Mouse (Mus musculus): Measurements from ENCODE around the gene Nrtn. TPM values are rescaled to one million over a fixed set of nuclear protein-coding genes. Genes with fewer than 3 reads are reported as not detected.
A peak's percentile ranks its signal among the peaks of the same experiment; 100 is the strongest.

Nrtn gene
- polyA plus RNA-seq, 1 experiment from 2014 or later = 2.9 TPM

DNA sequence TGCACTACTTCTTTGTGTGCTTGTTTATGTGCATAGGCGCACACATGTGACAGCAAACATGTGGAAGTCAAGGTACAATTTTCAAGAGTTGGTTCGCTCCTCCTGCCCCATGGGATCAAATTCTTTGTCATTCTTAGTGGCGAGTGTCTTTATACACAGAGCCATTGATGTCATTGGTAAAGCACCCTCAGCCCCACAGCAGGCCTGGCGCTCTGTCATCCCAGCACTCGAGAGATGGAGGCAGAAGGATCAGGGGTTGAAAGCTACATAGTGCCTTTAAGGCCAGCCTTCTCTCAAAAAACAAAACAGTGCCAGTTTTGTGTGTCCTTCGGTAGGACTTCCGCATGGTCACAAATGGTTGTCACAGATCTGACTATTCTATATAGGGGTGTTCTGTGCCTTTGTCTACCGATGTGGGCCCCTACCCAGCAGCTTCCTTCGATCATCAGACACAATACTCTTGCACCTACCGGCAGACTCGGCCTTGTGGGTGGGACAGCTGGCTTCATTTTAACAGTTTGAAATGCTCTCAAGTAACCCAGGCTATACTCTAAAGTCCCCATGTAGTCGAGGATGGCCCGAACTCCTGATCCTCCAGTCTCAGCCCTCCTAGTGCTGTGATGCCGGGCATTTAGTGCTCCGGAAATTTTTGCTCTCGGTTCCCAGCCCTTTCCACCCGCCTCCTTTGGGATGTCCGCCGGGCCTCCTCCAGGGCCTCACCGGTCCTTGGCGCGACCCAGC, 41.2 kb downstream of the Nrtn start:
- peak overlapping the region; percentile 60 for H3K27ac ChIP-seq (ENCODE audit: low read depth, low read length)
- no peaks in the 10 kb centered on the region for H3K9me3 ChIP-seq (ENCODE audit: control insufficient read depth, low read length)
- peaks cover 17% of the 10 kb centered on the region for H3K4me1 ChIP-seq (ENCODE audit: control insufficient read depth, insufficient read depth, low read length)
- H3K27me3 ChIP-seq (ENCODE audit: control insufficient read depth, insufficient read depth, low read length) = no peaks in the 10 kb centered on the region
- 23% methylated on average over 20 of the region's 22 CpGs for WGBS
- peak overlapping the region; percentile 50 for H3K4me3 ChIP-seq (ENCODE audit: low read depth, low read length)
- peaks cover 20% of the 10 kb centered on the region for H3K36me3 ChIP-seq (ENCODE audit: control insufficient read depth, insufficient read depth, low read length)
- H3K4me2 ChIP-seq (ENCODE audit: low read depth, low read length) = peak overlapping the region; percentile 79
- ATAC-seq (ENCODE audit: low read depth) = 0 out of 2 replicates have a peak, but pooled peaks have one; percentile 0
- H3K9ac ChIP-seq (replicated peaks; ENCODE audit: low read depth, low read length) = peak overlapping the region; percentile 50

DNA sequence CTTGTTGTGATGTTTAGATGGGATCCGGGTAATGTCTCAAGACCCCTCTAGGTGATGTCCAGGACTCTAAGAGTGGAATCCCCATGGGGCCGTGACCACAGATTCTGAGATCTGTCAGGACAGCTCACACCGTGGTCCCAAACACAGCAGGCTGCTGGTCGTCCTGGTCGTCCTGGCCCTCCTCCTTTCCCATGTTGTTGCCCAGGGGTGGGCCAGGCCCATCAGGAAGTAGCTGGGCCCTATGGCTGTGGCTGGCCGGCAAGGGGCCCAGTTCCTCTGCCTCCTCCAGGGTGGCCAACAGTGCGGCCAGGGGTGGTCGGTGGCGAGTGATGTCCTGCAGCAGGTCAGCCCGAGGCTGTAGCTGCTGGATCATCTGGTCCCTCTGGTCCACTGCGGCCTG, 42.0 kb downstream of the Nrtn start:
- peak overlapping the region; percentile 50; the same call in 1 of the 2 replicates for H3K4me3 ChIP-seq (ENCODE audit: low read depth, low read length)
- 67% methylated on average over 11 of the region's 11 CpGs for WGBS
- H3K27me3 ChIP-seq (ENCODE audit: control insufficient read depth, insufficient read depth, low read length) = no peaks in the 10 kb centered on the region
- H3K9ac ChIP-seq (replicated peaks; ENCODE audit: low read depth, low read length) = no peak overlapping the region
- peaks cover 25% of the 10 kb centered on the region for H3K36me3 ChIP-seq (ENCODE audit: control insufficient read depth, insufficient read depth, low read length)
- H3K4me2 ChIP-seq (ENCODE audit: low read depth, low read length) = peak overlapping the region; percentile 79
- H3K4me1 ChIP-seq (ENCODE audit: control insufficient read depth, insufficient read depth, low read length) = peaks cover 17% of the 10 kb centered on the region
- ATAC-seq (ENCODE audit: low read depth) = no peak
- no peaks in the 10 kb centered on the region for H3K9me3 ChIP-seq (ENCODE audit: control insufficient read depth, low read length)
- H3K27ac ChIP-seq (ENCODE audit: low read depth, low read length) = no peak overlapping the region

DNA sequence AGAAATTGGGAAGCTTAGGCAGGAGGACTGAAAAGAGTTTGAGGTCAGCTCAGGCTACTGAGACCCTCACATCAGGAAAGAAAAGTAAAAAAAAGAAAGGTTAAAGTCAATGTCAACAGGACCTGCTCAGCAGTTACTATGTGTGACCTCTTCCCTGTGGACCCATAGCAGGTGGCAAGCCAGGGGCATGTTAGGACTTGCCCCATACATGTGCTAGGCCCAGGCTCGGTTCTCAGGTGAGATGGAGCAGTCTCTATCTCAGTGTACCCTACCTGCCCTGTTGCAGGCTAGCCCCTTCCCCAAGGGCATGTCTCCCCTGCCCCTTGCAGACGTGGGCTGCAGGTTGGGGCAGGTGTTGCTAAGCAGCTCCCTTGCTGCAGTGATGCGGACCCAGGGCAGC, 47.6 kb downstream of the Nrtn start:
- Histone ChIP-seq H3K4me2 (ENCODE audit: low read depth, low read length) (no peak overlapping the region), H3K36me3 (ENCODE audit: control insufficient read depth, insufficient read depth, low read length) (peaks cover 71% of the 10 kb centered on the region), H3K4me1 (ENCODE audit: control insufficient read depth, insufficient read depth, low read length) (no peaks in the 10 kb centered on the region), H3K27ac (ENCODE audit: low read depth, low read length) (no peak overlapping the region), H3K9ac (replicated peaks; ENCODE audit: low read depth, low read length) (no peak overlapping the region), H3K27me3 (ENCODE audit: control insufficient read depth, insufficient read depth, low read length) (no peaks in the 10 kb centered on the region), H3K9me3 (ENCODE audit: control insufficient read depth, low read length) (no peaks in the 10 kb centered on the region), H3K4me3 (ENCODE audit: low read depth, low read length) (no peak overlapping the region)
- no peak for ATAC-seq (ENCODE audit: low read depth)
- WGBS = 89% methylated on average over 3 of the region's 3 CpGs

DNA sequence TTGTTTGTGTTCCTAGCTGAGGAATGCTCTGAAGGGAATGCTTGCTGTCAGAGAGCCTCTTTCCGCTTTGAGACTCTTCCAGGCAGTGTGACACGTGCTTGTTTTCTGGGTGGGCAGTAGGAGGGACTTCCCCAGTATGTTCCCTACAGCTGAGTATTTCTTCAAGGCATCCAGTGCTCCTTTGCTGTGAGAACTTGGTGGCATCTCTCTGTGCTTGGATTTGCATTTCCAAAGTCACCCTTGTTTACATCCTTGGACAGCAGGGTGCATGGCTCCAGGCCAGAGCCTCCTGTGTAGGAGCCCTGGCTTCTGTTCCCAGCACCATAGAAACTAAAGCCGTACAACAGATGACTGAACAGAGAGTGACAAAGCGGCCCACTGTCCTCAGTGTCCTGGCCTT, 48.6 kb downstream of the Nrtn start:
- Histone ChIP-seq H3K4me3 (ENCODE audit: low read depth, low read length) (no peak overlapping the region), H3K27ac (ENCODE audit: low read depth, low read length) (no peak overlapping the region), H3K36me3 (ENCODE audit: control insufficient read depth, insufficient read depth, low read length) (peaks cover 79% of the 10 kb centered on the region), H3K9ac (replicated peaks; ENCODE audit: low read depth, low read length) (no peak overlapping the region), H3K27me3 (ENCODE audit: control insufficient read depth, insufficient read depth, low read length) (no peaks in the 10 kb centered on the region), H3K4me2 (ENCODE audit: low read depth, low read length) (no peak overlapping the region), H3K9me3 (ENCODE audit: control insufficient read depth, low read length) (no peaks in the 10 kb centered on the region), H3K4me1 (ENCODE audit: control insufficient read depth, insufficient read depth, low read length) (no peaks in the 10 kb centered on the region)
- 85% methylated on average over 4 of the region's 4 CpGs for WGBS
- ATAC-seq (ENCODE audit: low read depth) = no peak

DNA sequence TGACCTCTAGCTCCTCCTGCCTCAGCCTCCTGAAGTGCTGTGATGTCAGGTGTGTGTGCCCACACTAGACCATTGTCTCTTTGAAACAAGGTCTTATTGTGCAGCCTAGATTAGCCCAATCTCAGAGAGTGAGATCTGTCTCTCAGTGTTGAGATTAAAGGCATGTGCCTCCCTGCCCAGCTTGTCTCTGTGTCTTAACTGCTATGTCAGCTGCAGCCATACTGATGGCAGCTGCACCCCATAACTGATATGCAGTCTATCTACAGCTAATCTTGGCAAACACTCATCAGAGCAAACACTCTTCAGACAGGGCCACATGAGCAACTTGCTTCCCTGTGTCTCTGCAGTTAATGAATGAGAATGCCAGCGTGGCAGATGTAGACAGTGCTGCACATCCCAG, 50.8 kb downstream of the Nrtn start:
- Histone ChIP-seq H3K27ac (ENCODE audit: low read depth, low read length) (no peak overlapping the region), H3K9me3 (ENCODE audit: control insufficient read depth, low read length) (no peaks in the 10 kb centered on the region), H3K9ac (replicated peaks; ENCODE audit: low read depth, low read length) (no peak overlapping the region), H3K4me2 (ENCODE audit: low read depth, low read length) (no peak overlapping the region), H3K36me3 (ENCODE audit: control insufficient read depth, insufficient read depth, low read length) (peaks cover 82% of the 10 kb centered on the region), H3K4me3 (ENCODE audit: low read depth, low read length) (no peak overlapping the region), H3K4me1 (ENCODE audit: control insufficient read depth, insufficient read depth, low read length) (no peaks in the 10 kb centered on the region), H3K27me3 (ENCODE audit: control insufficient read depth, insufficient read depth, low read length) (no peaks in the 10 kb centered on the region)
- ATAC-seq (ENCODE audit: low read depth) = no peak
- WGBS = 100% methylated on average over 1 of the region's 1 CpGs

DNA sequence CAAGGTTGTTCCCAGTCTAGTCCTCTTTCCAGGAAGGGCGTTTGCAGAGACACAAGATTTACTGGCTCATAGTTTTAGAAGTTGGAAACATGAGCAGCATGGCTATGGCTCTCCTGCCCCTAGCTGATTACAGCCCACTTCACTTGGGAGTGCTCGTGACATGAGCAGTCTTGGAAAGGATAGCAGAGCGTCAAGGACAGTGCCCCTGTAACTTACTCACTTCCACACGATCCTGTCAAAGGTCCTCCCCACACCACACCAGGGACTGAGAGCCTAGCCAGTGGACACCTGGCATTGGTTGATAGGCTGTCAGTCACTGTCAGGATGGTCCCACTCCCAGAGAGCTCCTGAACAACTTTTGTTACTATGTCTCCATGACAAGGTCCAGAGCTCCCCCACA, 54.3 kb downstream of the Nrtn start:
- 92% methylated on average over 4 of the region's 4 CpGs for WGBS
- Histone ChIP-seq H3K9me3 (ENCODE audit: control insufficient read depth, low read length) (no peaks in the 10 kb centered on the region), H3K4me3 (ENCODE audit: low read depth, low read length) (no peak overlapping the region), H3K36me3 (ENCODE audit: control insufficient read depth, insufficient read depth, low read length) (peaks cover 81% of the 10 kb centered on the region), H3K4me2 (ENCODE audit: low read depth, low read length) (no peak overlapping the region), H3K27me3 (ENCODE audit: control insufficient read depth, insufficient read depth, low read length) (no peaks in the 10 kb centered on the region), H3K27ac (ENCODE audit: low read depth, low read length) (no peak overlapping the region), H3K9ac (replicated peaks; ENCODE audit: low read depth, low read length) (no peak overlapping the region), H3K4me1 (ENCODE audit: control insufficient read depth, insufficient read depth, low read length) (no peaks in the 10 kb centered on the region)
- ATAC-seq (ENCODE audit: low read depth) = no peak

Other genes with a start within 250 kb of the Nrtn start
- not detected in 2 replicates for gene Znrf4, start 245.1 kb downstream of the Nrtn start, polyA plus RNA-seq (2014; fragmentation: Nextera tagmentation; extraction: Ambion mirVana)
- gene Gm20219, start 203.1 kb downstream of the Nrtn start, polyA plus RNA-seq (2014; fragmentation: Nextera tagmentation; extraction: Ambion mirVana) = 1.5 and 1.9 TPM in 2 replicates
- gene Safb2, start 172.9 kb downstream of the Nrtn start, polyA plus RNA-seq (2014; fragmentation: Nextera tagmentation; extraction: Ambion mirVana) = 56.2 and 58.4 TPM in 2 replicates
- gene Safb, start 172.7 kb downstream of the Nrtn start, polyA plus RNA-seq (2014; fragmentation: Nextera tagmentation; extraction: Ambion mirVana) = 80.9 and 84.8 TPM in 2 replicates
- gene 2410015M20Rik, start 147.8 kb downstream of the Nrtn start, polyA plus RNA-seq (2014; fragmentation: Nextera tagmentation; extraction: Ambion mirVana) = 177 and 190 TPM in 2 replicates
- gene Rpl36, start 144.1 kb downstream of the Nrtn start, polyA plus RNA-seq (2014; fragmentation: Nextera tagmentation; extraction: Ambion mirVana) = 1,033 and 1,098 TPM in 2 replicates
- 40.7 and 45.6 TPM in 2 replicates for gene Lonp1, start 130.6 kb downstream of the Nrtn start, polyA plus RNA-seq (2014; fragmentation: Nextera tagmentation; extraction: Ambion mirVana)
- gene Catsperd, start 129.4 kb downstream of the Nrtn start, polyA plus RNA-seq (2014; fragmentation: Nextera tagmentation; extraction: Ambion mirVana) = 2.6 and 3.7 TPM in 2 replicates
- gene Ranbp3, start 84.2 kb downstream of the Nrtn start, polyA plus RNA-seq (2014; fragmentation: Nextera tagmentation; extraction: Ambion mirVana) = 93.6 and 95.9 TPM in 2 replicates
- gene Ndufa11, start 39.8 kb downstream of the Nrtn start, polyA plus RNA-seq (2014; fragmentation: Nextera tagmentation; extraction: Ambion mirVana) = 570 and 693 TPM in 2 replicates
- gene Vmac, start 39.5 kb downstream of the Nrtn start, polyA plus RNA-seq (2014; fragmentation: Nextera tagmentation; extraction: Ambion mirVana) = 16.9 and 19.4 TPM in 2 replicates
- 79.0 and 81.0 TPM in 2 replicates for gene Dus3l, start 7.2 kb upstream of the Nrtn start, polyA plus RNA-seq (2014; fragmentation: Nextera tagmentation; extraction: Ambion mirVana)
- 0.53 and 0.70 TPM in 2 replicates for gene Prr22, start 12.7 kb upstream of the Nrtn start, polyA plus RNA-seq (2014; fragmentation: Nextera tagmentation; extraction: Ambion mirVana)
- gene Rfx2, start 73.5 kb upstream of the Nrtn start, polyA plus RNA-seq (2014; fragmentation: Nextera tagmentation; extraction: Ambion mirVana) = 3.6 and 4.6 TPM in 2 replicates
- not detected in 2 replicates for gene Acsbg2, start 116.9 kb upstream of the Nrtn start, polyA plus RNA-seq (2014; fragmentation: Nextera tagmentation; extraction: Ambion mirVana)
- 0.50 and 0.56 TPM in 2 replicates for gene 1700061G19Rik, start 117.9 kb upstream of the Nrtn start, polyA plus RNA-seq (2014; fragmentation: Nextera tagmentation; extraction: Ambion mirVana)
- gene Mllt1, start 177.9 kb upstream of the Nrtn start, polyA plus RNA-seq (2014; fragmentation: Nextera tagmentation; extraction: Ambion mirVana) = 38.5 and 44.7 TPM in 2 replicates
- gene Acer1, start 224.6 kb upstream of the Nrtn start, polyA plus RNA-seq (2014; fragmentation: Nextera tagmentation; extraction: Ambion mirVana) = not detected in 2 replicates
- gene Clpp, start 232.8 kb upstream of the Nrtn start, polyA plus RNA-seq (2014; fragmentation: Nextera tagmentation; extraction: Ambion mirVana) = 167 and 195 TPM in 2 replicates
- 48.6 and 60.2 TPM in 2 replicates for gene Alkbh7, start 239.8 kb upstream of the Nrtn start, polyA plus RNA-seq (2014; fragmentation: Nextera tagmentation; extraction: Ambion mirVana)
- not detected in 2 replicates for gene Pspn, start 242.5 kb upstream of the Nrtn start, polyA plus RNA-seq (2014; fragmentation: Nextera tagmentation; extraction: Ambion mirVana)

Data from neural tube, embryonic 14.5 days (tissue).